Mouse (Mus musculus): Measurements from ENCODE around the gene Pllp.

Gene Pllp

GRCm38 (mm10) chr8:94649496-94649895 lies 46.6 kb downstream of the Pllp start:
- no peak for DNase-seq (ENCODE audit: low read depth, low spot score)

GRCm38 (mm10) chr8:94646165-94646564 lies 49.9 kb downstream of the Pllp start:
- no peak for DNase-seq (ENCODE audit: low read depth, low spot score)

GRCm38 (mm10) chr8:94645202-94645601 lies 50.9 kb downstream of the Pllp start:
- no peak for DNase-seq (ENCODE audit: low read depth, low spot score)

GRCm38 (mm10) chr8:94641938-94642337 lies 54.1 kb downstream of the Pllp start:
- DNase-seq (ENCODE audit: low read depth, low spot score): no peak

- no peak for DNase-seq (ENCODE audit: low read depth, low spot score)
Observed at GRCm38 (mm10) chr8:94641183-94641582, 54.9 kb downstream of the Pllp start.

- DNase-seq (ENCODE audit: low read depth, low spot score): no peak
Observed at GRCm38 (mm10) chr8:94634211-94634610, 61.9 kb downstream of the Pllp start.

- no peak for DNase-seq (ENCODE audit: low read depth, low spot score)
Observed at GRCm38 (mm10) chr8:94633564-94634194, 62.4 kb downstream of the Pllp start.
